Mouse (Mus musculus) E14TG2a.4 (cell line): ENCODE data around the gene Fsd1.

ENCODE experiments used
- H3K27me3 ChIP-seq: 2 replicates; pipeline ENCODE4 v1.6.1; 2014; ENCODE audit warnings: low read length, control low read depth; ENCODE audit not compliant: insufficient read depth
- H3K36me3 ChIP-seq: 2 replicates; pipeline ENCODE4 v1.6.1; 2014; ENCODE audit warnings: low read length, control low read depth; ENCODE audit not compliant: insufficient read depth
- H3K4me1 ChIP-seq: replicated peaks from 2 replicates; pipeline ENCODE4 v1.6.1; 2014; ENCODE audit warnings: low read depth, low read length, control low read depth
- H3K4me3 ChIP-seq: replicated peaks from 2 replicates; pipeline ENCODE4 v1.5.1; 2014; ENCODE audit warnings: mild to moderate bottlenecking, low read length
- H3K9me3 ChIP-seq: 2 replicates; pipeline ENCODE4 v1.6.1; 2014; ENCODE audit warnings: low read length, control low read depth
- CTCF ChIP-seq: conservative IDR thresholded peaks from 2 replicates; pipeline ENCODE4 v1.5.1; 2014; ENCODE audit warnings: low read length
- NANOG ChIP-seq: IDR thresholded peaks from 2 replicates; pipeline ENCODE4 v1.6.1; 2014; ENCODE audit warnings: borderline replicate concordance, low read length, mixed read lengths
- POU5F1 ChIP-seq: IDR thresholded peaks from 2 replicates; pipeline ENCODE4 v1.6.1; 2014; ENCODE audit warnings: low read length, borderline replicate concordance

Fsd1 gene

GRCm38 (mm10) chr17:56009962-56010240 is 23.6 kb downstream of the Fsd1 start:
- H3K4me3 ChIP-seq, result peak overlapping the region; percentile 94
- no peak for TF ChIP-seq CTCF
- no peak for TF ChIP-seq NANOG
- TF ChIP-seq POU5F1, result no peak
- H3K27me3 ChIP-seq, result no peaks in the 10 kb centered on the region
- H3K4me1 ChIP-seq, result peaks cover 56% of the 10 kb centered on the region
- H3K36me3 ChIP-seq, result peaks cover 43% of the 10 kb centered on the region
- H3K9me3 ChIP-seq, result no peaks in the 10 kb centered on the region

GRCm38 (mm10) chr17:56010255-56010654 is 23.9 kb downstream of the Fsd1 start:
- Histone ChIP-seq H3K4me3 (peak overlapping the region; percentile 94), H3K27me3 (no peaks in the 10 kb centered on the region), H3K4me1 (peaks cover 56% of the 10 kb centered on the region), H3K9me3 (no peaks in the 10 kb centered on the region), H3K36me3 (peaks cover 47% of the 10 kb centered on the region)
- TF ChIP-seq POU5F1, result no peak
- no peak for TF ChIP-seq CTCF
- no peak for TF ChIP-seq NANOG

- H3K9me3 ChIP-seq, result no peaks in the 10 kb centered on the region
Measured at GRCm38 (mm10) chr17:56010681-56011080, 24.4 kb downstream of the Fsd1 start.

GRCm38 (mm10) chr17:56011441-56011840 is 25.1 kb downstream of the Fsd1 start:
- Histone ChIP-seq H3K4me1 (peaks cover 58% of the 10 kb centered on the region), H3K36me3 (peaks cover 59% of the 10 kb centered on the region), H3K27me3 (no peaks in the 10 kb centered on the region), H3K9me3 (no peaks in the 10 kb centered on the region), H3K4me3 (no peak overlapping the region)
- TF ChIP-seq CTCF (no peak), POU5F1 (no peak), NANOG (no peak)

More at GRCm38 (mm10) chr17:56010681-56011080, 24.4 kb downstream of the Fsd1 start:
- H3K4me3 ChIP-seq, result peak overlapping the region; percentile 94
- H3K27me3 ChIP-seq, result no peaks in the 10 kb centered on the region
- peaks cover 51% of the 10 kb centered on the region for H3K36me3 ChIP-seq
- TF ChIP-seq NANOG, result no peak
- TF ChIP-seq CTCF, result peak; percentile 100
- peaks cover 56% of the 10 kb centered on the region for H3K4me1 ChIP-seq

GRCm38 (mm10) chr17:56015293-56015692 is 29.0 kb downstream of the Fsd1 start:
- no peaks in the 10 kb centered on the region for H3K27me3 ChIP-seq
- peaks cover 56% of the 10 kb centered on the region for H3K4me1 ChIP-seq
- H3K9me3 ChIP-seq, result no peaks in the 10 kb centered on the region
- H3K4me3 ChIP-seq, result no peak overlapping the region
- TF ChIP-seq CTCF (no peak), POU5F1 (no peak), NANOG (no peak)
- H3K36me3 ChIP-seq, result peaks cover 96% of the 10 kb centered on the region

- Histone ChIP-seq H3K36me3 (peaks cover 97% of the 10 kb centered on the region), H3K9me3 (no peaks in the 10 kb centered on the region), H3K4me1 (peaks cover 49% of the 10 kb centered on the region), H3K27me3 (no peaks in the 10 kb centered on the region), H3K4me3 (no peak overlapping the region)
- TF ChIP-seq POU5F1, result no peak
- TF ChIP-seq NANOG, result no peak
- no peak for TF ChIP-seq CTCF
Measured at GRCm38 (mm10) chr17:56016382-56016781, 30.1 kb downstream of the Fsd1 start.

GRCm38 (mm10) chr17:56016793-56017785 is 30.8 kb downstream of the Fsd1 start:
- Histone ChIP-seq H3K27me3 (no peaks in the 10 kb centered on the region), H3K9me3 (no peaks in the 10 kb centered on the region), H3K36me3 (peaks cover 97% of the 10 kb centered on the region), H3K4me3 (no peak overlapping the region), H3K4me1 (peaks cover 53% of the 10 kb centered on the region)
- TF ChIP-seq NANOG (no peak), CTCF (no peak), POU5F1 (no peak)

GRCm38 (mm10) chr17:56017848-56018247 is 31.5 kb downstream of the Fsd1 start:
- Histone ChIP-seq H3K36me3 (peaks cover 98% of the 10 kb centered on the region), H3K27me3 (no peaks in the 10 kb centered on the region), H3K9me3 (no peaks in the 10 kb centered on the region), H3K4me1 (peaks cover 60% of the 10 kb centered on the region), H3K4me3 (no peak overlapping the region)
- no peak for TF ChIP-seq POU5F1
- no peak for TF ChIP-seq CTCF
- TF ChIP-seq NANOG, result no peak
